Mouse (Mus musculus) urinary bladder, postnatal 4 days (tissue): ENCODE measurements around the gene Senp1.
A peak's percentile ranks its signal among the peaks of the same experiment; 100 is the strongest.

Experiments
- DNase-seq, 2 experiments: peaks; one replicate each; pipeline ENCODE4 v3.0.0; 2021 to 2022; ENCODE audit warnings: low spot score in 2 of 2

The Senp1 gene

DNA sequence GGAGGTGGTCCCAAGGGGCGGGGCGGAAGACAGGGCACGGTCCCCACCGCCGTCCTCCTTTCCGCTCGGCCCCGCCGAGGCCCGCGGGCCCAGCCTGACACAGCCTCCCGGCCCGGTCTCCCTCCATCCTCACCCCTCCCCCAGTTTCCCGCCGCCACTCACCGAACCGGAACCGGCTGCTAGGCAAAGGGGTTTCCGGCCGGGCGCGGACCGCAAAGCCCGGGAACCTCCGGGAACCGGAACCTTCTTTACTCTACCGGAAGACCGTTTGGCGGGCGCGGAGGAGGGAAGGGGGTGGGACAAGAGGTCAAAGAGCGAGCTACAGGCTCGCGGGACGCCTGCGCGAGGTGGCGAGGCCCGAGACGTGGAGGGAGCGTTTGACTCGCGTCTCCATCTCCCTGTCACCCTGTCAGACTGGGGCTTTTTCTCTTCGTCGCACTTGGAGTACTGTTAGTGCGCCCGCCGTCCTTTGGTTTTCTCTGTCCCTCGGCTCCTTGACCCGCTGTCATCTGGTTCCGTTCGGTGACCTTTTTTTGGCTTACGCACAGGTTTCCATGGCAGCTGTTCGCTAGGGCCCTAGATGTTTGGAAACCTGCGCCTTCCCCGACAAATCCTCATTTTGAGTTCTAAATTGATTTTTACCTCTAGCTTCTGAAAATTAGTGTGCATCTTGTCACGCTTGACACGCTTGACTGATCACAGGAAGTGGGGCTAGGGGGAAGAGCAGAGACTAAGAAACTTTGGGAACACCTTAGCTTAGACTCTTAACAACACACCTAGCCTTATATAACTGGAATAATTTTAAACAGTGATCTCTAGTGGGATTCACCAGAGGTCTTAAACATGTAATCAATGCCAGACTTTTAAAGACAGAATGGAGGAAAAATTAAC lies at the start of gene Senp1:
Gene Senp1, minus strand, starts transcription at position 624 of the 891 bp plus-strand sequence.
- peak; percentile 86 to 88 for DNase-seq

DNA sequence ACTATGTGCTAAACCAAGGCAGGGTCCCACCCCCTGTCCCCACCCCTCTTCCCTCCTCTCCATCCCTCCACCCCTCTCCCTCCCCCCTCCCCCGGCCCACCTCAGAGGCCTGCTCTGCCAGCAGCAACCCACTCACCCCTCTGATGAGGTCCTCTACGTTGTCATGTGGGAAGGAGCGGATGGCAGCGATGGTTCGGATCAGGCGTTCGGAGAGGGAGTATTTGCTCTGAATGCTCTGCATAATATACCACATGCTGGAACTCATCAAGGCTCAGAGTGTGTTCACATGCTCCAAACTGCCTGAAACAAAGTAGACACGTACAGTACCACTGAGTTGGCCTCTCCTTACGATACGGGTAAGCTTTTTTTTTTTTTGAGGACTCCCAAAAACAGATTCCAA lies 49.0 kb upstream of the Senp1 start:
- DNase-seq, result no peak

DNA sequence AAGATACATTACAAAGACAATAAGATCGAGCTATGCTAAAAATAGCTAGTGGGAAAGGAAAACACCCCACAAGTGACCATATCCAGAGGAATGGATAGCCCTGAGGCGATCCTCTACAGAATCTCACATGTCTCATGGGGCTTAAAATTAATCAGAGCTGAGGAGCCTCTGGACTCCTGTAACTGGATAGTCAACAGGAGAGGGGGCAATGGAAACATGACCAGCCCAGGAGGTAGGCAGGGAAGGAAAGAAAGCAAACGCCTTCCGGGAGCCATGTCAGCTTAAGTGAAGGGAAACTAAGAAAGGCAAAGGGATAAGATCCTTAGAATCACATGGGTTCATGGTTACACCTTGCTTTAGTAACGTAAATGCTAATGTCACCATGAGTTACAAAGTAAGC lies 47.3 kb upstream of the Senp1 start:
- no peak for DNase-seq

DNA sequence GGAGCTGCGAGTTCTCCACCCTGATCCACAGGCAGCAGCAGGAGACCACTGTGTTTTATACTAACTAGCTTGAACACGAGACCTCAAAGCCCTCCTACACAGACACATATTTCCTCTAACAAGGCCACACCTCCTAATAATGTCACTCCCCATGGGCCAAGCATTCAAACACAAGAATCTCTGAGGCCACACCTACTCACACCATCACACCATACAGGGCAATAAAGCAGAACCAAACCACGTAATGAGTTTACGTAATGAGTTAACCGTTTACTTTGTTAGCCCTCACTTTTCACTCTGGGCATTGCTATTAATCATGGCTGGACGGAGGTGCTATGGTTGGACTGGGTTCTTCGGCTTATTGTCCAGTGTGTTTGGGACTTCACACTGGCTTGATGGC lies 46.2 kb upstream of the Senp1 start:
- DNase-seq, result no peak

DNA sequence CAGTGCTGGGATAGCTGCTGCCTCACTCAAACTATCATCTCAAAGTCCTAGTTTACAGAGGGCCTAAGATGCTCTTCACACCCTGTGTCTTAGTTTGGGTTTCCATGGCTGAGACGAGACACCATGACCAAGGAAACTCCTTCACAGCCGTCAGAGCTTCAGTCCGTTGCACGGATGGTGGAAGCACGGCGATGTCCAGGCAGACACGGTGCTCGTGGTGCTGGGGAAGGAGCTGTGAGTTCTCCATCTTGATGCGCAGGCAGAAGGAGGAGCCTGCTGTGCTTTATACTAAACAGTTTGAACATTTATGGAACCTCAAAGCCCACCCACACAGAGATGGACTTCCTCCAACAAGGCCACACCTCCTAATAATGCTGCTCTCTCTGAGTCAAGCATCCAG lies 43.3 kb upstream of the Senp1 start:
- no peak for DNase-seq

DNA sequence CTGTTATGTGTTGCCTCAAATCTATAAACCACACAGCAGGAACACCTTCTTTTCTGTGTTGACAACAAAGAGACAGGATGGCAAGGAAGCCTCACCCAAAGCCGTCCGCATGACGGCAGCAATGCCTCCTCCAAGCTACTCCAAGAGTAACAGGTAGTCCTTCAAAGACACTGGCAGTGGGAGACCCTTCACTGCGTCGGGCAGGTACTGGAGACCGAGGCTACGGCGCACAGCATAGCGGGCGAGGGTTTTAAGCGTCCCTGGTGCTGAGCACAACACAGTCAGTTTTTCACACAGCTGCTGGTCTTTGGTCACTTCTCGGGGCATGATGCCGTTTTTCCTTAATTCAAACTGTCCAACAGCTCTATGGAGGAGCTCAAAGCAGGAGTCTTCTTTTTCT lies 42.1 kb upstream of the Senp1 start:
- no peak for DNase-seq

DNA sequence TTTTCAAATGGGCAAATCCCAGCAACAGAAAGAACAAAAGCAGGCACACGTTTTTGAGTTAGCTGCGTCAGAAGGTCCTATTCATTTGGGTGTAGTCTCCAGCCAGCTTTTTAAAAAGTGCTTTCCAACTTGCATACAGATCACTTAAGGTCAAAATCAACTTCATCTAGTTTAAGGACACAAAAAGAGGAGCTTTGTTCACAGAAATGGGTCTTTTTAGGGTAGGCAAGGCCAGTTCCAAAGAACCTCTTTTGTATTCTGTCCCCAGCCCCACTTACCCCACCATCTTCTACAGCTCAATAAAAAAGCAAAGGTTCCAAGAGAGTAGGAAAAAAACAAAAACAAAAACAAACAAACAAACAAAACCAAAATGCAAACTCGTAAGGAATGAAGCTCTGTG lies 41.1 kb upstream of the Senp1 start:
- no peak for DNase-seq

DNA sequence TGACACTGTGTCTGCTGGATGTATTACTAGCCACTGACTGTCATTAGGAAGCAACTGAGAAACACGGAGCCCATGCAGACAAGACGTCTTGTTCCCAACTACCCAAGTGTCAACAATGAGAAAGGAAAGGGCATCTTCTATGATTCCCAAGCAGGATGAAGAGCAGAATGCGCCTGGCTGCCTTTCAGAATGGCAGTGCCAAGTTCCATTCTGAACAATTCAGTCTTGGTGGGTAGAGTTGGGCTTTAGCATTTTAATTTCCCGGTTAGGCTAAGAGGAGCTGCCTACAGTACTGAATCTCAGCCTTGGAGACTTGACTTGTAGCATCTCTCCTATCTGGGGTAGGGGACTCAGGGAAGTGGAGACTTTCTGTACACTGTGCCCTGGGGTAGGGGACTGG lies 40.5 kb upstream of the Senp1 start:
- DNase-seq, result no peak

DNA sequence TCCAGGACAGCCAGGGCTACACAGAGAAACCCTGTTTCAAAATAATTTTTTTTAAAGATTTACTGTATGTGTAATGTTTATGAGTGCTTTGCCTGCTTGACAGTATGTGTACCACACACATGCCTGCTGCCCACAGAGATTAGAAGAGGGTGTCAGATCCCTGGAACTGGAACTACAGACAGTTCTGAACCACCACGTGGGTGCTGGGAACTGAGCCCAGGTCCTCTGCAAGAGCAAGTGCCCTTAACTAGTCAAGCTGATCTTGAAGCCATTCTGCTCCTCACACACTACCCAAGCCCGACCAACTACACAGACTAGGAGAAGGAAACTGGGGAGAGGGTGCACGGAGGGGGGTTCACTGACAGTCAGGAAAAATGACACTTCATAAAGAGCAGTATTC lies 39.9 kb upstream of the Senp1 start:
- no peak for DNase-seq

DNA sequence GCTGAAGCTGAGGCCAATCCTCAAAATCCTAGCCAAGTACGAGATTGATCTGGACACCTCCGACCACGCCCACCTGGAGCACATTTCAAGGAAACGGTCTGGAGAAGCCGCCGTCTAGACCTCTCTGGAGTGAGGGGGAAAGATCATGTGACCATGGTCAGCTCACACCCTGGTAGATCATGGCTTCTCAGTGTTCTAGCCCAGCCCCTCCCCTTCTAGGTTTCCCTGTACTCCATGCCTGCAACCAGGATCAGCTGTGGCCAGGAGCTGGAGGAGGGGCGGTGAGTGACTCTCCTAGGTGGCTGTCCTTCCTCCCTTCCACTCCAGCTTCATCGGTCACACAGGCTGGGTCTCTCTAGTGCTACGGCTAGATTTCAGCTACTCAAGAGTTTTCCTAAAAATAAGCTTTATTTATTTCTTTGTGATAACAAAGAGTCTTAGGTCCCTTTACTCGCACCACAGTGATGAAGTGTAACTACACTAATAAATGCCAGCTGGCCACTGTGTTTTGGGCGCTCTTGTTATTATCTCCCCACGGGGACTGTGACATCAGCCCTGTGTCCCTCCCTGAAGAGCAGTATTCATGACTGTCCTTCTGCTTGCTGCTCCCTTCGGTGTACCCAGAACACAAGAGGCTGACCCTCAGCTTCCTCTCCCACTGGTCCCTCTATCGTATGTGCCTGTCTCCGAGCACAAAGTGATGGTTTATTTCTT lies 38.6 kb upstream of the Senp1 start:
- no peak for DNase-seq

DNA sequence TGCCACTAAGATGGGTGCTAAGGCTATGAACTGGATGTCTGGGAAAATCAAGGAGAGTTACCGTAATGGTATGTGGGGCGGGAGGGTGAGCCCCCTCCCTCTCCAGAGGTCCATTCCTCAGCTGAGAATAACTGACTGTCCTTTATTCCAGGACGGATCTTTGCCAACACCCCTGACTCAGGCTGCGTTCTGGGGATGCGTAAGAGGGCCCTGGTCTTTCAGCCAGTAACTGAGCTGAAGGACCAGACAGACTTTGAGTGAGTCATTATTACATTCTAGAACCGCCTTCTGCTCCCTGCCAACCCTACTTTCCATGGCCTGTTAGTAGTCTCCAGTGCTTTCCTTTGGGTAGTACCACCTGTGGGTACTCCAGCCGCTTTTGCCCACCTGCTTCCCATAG lies 37.9 kb upstream of the Senp1 start:
- DNase-seq, result no peak

DNA sequence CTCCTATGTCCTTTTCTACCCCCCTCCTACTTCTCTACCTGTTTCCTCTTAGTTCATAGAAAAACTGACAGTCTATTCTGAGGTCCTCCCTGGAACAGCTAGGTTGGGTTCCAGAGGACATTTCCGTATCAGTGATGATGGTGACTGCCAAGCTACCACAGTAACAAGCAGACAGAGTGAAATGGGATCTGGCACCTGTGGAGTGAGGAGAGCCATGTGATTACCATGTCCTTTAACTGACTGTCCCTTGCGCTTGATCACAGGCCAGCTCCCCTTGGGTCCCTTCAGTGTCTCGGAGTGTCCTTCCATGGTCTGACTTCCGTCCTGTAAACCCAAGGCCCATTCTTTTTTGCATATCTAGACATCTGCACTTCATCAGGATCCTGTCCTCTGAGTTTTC lies 37.5 kb upstream of the Senp1 start:
- DNase-seq, result no peak

DNA sequence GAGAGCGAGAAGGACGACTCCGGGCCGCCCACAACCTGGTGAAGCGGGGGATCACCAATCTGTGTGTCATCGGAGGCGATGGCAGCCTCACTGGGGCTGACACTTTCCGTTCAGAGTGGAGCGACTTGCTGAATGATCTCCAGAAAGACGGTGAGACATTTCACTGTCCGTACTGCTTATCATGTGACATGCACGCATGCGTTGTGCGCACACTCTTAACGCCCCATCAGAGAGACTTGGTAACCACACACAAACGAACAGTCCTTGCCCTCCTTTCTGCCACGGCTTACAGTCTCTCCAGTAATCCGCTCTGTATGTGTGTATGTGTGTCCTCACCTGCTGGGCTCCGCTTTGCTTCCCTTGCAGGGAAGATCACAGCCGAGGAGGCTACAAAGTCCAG lies 27.3 kb upstream of the Senp1 start:
- no peak for DNase-seq

DNA sequence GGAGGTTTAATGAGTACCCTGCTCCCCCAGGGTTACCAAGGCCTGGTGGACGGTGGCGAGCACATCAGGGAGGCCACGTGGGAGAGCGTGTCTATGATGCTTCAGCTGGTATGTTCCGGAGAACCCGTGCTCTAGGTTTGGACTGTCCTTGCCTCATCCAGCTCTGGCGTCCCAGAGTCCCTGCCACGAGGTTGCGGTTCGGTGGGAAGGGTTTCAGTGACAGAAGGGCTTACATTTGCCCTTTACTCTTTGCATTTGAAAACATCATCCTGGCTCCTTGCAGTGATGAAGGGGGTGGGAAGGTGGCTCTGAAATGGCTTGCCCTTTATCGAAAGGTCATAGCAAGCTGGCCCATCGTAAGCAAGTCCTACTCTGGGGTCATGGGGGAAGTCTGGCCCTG lies 25.8 kb upstream of the Senp1 start:
- DNase-seq, result no peak

DNA sequence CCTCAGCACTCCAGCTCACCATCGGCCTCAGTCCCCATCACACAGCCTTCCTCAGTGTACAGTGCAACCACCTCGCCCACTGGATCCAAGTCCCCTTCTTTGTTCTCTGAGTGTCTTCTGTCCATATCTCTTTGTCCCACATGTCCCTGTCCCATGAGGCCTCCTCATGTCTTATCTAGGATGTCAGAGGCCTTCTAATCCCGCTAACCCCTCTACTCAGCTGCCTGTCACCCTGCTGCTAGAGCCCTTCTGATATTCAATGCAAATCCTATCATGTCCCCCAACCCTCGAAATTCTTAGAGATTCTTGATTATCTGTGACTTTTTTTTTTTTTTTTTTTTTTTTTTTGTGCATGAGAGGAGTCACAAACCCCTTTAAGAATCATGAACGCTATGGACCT lies 22.7 kb upstream of the Senp1 start:
- no peak for DNase-seq

DNA sequence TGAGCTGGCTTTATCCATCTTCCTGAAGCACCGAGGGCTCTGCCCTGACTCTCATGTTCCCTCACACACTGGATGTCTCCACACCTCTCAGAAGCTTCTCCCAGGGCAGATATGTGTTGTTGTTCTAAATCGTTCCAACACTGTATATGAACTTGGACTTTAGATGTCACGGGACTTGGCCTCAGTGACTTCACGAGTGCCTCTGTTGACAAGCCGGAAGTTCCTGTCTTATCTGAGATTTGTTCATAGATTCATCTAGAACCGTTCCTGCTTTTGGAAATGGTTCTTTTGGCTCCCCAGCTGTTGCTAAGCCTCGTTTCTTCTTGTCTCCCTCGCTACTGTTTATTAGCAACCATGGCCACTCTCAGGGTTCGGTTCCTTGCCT lies 22.2 kb upstream of the Senp1 start:
- DNase-seq, result no peak

DNA sequence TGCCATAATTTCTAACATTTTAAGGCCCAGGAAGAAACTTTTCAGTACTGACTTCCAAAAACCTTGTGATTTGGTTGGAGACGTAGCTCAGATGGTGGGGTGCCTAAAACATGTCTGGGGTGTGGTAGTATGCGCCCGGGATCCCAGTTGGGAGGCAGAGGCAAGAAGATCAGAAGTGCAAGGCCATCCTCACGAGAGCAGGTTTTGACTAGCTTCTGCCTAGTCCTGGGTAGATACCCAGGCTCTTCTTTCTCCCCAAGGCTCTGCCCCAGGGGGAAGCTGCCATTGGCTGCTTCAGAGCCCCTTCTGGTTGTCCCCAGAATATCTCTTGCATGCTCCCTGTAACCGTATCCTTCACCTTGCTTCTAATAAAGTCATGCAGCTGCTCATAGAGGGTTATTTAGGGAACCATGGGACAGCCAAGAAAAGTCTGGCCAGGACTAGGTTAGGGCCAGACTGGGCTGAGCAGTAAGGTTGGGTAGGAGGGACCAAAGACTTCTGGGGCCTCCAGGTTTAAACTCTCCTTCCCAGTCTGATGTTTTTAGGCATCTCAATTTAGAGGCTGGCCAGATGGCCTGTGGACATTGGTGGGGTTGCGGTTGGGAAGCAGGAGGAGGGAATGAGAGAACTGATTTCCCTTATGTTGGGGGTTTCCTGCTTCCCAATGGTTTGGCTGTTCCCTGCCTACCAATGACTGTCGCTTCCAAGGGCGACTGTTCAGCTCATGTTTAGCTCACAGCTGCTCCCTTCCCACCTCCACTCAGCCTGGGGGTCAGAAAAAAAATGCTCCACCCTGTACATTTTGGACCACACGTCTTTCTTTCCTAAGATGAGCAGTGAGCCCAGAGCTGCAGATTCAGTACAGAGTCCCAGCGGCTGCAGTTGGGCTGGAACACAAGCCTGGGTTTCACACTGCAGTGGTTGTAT lies 21.6 kb upstream of the Senp1 start:
- DNase-seq, result no peak

DNA sequence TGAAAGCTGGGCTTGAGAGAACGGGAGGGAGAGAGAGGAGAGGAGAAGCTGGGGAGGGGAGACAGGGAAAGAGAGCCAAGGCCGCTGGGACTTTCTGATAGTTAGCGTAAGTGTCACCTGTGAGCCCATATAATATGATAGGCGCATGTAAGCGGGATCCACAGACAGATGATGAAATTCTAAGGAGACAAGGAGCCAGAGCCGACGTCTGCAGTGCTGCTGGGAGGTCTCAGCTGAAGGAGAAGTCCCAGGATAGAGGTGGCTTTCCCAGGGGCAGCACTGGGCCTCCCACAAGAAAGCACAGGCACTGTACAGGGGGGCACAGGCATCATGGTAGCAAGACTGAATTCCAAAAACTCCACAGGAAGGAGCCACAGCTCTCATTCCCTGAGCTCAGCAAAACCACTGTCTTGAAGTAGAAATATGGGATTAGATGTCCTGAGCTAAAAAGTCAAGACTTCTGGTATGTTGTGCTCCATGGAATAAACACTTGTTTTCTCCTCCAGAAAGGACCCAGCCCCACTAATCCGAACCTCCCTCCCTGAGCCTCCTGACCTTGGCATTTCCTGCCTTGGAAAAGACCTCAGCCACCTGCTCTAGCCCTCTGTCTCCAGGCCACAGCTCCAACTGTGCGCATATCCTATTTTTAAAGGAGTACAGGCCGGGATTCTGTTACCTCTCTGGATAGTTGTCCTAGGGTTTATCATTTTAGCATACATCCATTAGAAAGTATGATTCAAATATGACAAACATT lies 20.7 kb upstream of the Senp1 start:
- DNase-seq, result no peak

DNA sequence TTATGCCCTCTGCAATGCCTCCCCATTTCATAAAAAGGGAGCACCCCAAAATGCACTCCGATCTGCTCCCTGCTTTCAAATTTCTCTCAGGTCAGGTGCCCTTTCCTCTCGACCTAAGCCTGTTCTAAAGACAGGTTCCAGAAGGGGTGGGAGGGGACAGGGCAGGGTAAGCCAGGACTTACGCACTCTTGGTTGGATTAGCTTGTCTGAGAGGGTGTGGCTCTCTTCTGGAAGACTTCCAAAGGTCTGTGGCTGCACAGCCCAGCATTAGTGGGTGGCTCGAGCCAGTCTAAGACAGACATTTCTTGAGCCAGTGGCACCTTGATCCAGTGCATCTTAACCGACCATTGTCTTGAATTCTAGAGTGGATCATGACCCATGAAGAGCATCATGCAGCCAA lies 18.2 kb upstream of the Senp1 start:
- DNase-seq, result no peak

DNA sequence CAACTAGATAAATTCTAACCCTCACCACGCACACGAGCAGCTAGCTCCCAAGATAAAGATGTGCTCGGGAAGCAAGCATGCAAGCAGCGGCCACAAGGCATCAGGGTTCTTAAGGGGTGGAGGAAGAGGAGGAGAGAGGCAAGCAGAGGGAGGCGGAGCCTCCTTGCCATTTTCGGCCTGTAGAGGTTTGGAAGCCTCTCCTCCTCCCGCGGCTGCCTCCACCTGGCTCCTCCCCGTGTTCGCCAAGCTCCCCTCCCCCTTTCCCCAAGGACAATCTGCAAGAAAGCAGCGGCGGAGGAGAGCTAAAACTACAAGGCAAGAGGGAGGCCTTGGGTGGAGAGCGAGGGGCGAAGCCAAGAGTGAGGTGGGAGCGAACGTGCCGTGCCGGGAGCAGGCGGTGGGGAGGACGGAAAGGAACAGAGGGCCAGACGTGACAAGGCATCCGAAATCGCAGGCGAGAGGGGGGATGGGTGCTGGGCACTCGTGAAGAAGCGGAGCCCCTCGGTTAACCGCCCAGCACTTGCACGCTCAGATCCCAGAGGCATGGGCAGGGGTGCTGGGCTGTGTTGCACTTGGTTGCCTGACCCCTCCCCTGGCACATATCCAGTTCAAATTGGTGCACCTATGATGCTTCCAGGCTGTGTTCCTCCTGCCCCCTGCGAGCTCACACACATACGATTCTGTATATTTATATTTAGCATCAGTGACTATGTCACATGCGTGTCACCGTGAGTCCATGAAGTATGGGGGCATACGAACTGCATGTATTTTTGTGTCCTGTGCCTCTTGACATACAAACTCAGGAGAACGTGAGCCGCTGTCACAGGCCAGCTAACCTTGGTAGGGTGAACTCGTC lies 15.0 kb upstream of the Senp1 start:
- DNase-seq, result peak; percentile 82 to 83
